Mouse (Mus musculus) myocyte (in vitro differentiated cells): Measurements from ENCODE around the gene Sppl2b. TPM values are rescaled to one million over a fixed set of nuclear protein-coding genes. Genes with fewer than 3 reads are reported as not detected.
"Not testable (repeated sequence)": the region's sequence is repeated elsewhere in the genome, so short reads cannot be mapped to it uniquely, and the experiment has no call there.

Experiments
- H3K27me3 ChIP-seq: one replicate; pipeline ENCODE4 v1.6.1; 2011; ENCODE audit not compliant: control insufficient read depth, insufficient read depth, insufficient read length
- H3K36me3 ChIP-seq: one replicate; pipeline ENCODE4 v1.6.1; 2011; ENCODE audit not compliant: control insufficient read depth, insufficient read depth
- H3K4me2 ChIP-seq: one replicate; pipeline ENCODE4 v1.6.1; 2011; ENCODE audit warnings: low read depth, control low read depth
- H3K4me3 ChIP-seq: one replicate; pipeline ENCODE4 v1.5.1; 2011; ENCODE audit warnings: mild to moderate bottlenecking, control low read depth, moderate library complexity
- H3K79me2 ChIP-seq: one replicate; pipeline ENCODE4 v1.6.1; 2011; ENCODE audit not compliant: control insufficient read depth, insufficient read depth
- H3ac ChIP-seq: one replicate; pipeline ENCODE4 v1.6.1; 2011; ENCODE audit not compliant: control insufficient read depth, insufficient read length
- CEBPB ChIP-seq: IDR thresholded peaks from 2 replicates; pipeline ENCODE4 v1.6.1; 2011; ENCODE audit warnings: mild to moderate bottlenecking, moderate library complexity; ENCODE audit not compliant: poor library complexity, insufficient read depth, severe bottlenecking
- E2F4 ChIP-seq: IDR thresholded peaks from one replicate; pipeline ENCODE4 v1.6.1; 2011; ENCODE audit warnings: mild to moderate bottlenecking, control low read depth, moderate library complexity; ENCODE audit not compliant: insufficient read depth
- MAX ChIP-seq: IDR thresholded peaks from one replicate; pipeline ENCODE4 v1.6.1; 2011; ENCODE audit warnings: low read depth, mild to moderate bottlenecking, control low read depth
- MYOD1 ChIP-seq, 3 experiments: IDR thresholded peaks; one replicate each; pipeline ENCODE4 v1.6.1; 2011; ENCODE audit warnings: control low read depth in 2 of 3, low read depth in 2 of 3, mild to moderate bottlenecking in 2 of 3, moderate library complexity in 1 of 3; ENCODE audit not compliant: insufficient read length in 2 of 3, control insufficient read depth in 1 of 3
- MYOG ChIP-seq, 3 experiments: IDR thresholded peaks; one replicate each; pipeline ENCODE4 v1.6.1; 2011; ENCODE audit warnings: control low read depth in 2 of 3, low read depth in 2 of 3, mild to moderate bottlenecking in 2 of 3; ENCODE audit not compliant: insufficient read length in 2 of 3, control insufficient read depth in 1 of 3, insufficient read depth in 1 of 3
- POLR2A ChIP-seq: IDR thresholded peaks from one replicate; pipeline ENCODE4 v1.6.1; 2011; ENCODE audit warnings: low read depth, mild to moderate bottlenecking, control low read depth, moderate library complexity; ENCODE audit not compliant: insufficient read length
- POLR2AphosphoS2 ChIP-seq: IDR thresholded peaks from one replicate; pipeline ENCODE4 v1.6.1; 2011; ENCODE audit warnings: low read depth, control low read depth; ENCODE audit not compliant: insufficient read length
- REST ChIP-seq: IDR thresholded peaks from one replicate; pipeline ENCODE4 v1.6.1; 2011; ENCODE audit warnings: mild to moderate bottlenecking, control low read depth, moderate library complexity; ENCODE audit not compliant: insufficient read depth, insufficient read length
- SRF ChIP-seq: IDR thresholded peaks from one replicate; pipeline ENCODE4 v1.6.1; 2011; ENCODE audit warnings: low read depth; ENCODE audit not compliant: control insufficient read depth, insufficient read length
- TCF12 ChIP-seq: IDR thresholded peaks from one replicate; pipeline ENCODE4 v1.6.1; 2011; ENCODE audit warnings: mild to moderate bottlenecking, control low read depth; ENCODE audit not compliant: poor library complexity, insufficient read depth, severe bottlenecking
- TCF3 ChIP-seq: IDR thresholded peaks from one replicate; pipeline ENCODE4 v1.6.1; 2011; ENCODE audit warnings: low read depth, control low read depth; ENCODE audit not compliant: insufficient read length
- USF1 ChIP-seq: IDR thresholded peaks from one replicate; pipeline ENCODE4 v1.6.1; 2011; ENCODE audit warnings: low read depth, mild to moderate bottlenecking, control low read depth, moderate library complexity
- polyA plus RNA-seq: library from polyadenylated mRNA; unstranded; fragments of >200 nt; fragmentation: generic; extraction: Trizol; gene quantifications from one replicate; pipeline ENCODE4 v1.2.1, GENCODE M21; 2012; ENCODE audit warnings: missing spikeins

Gene Sppl2b
- polyA plus RNA-seq, 1 experiment, result 31.0 TPM

DNA sequence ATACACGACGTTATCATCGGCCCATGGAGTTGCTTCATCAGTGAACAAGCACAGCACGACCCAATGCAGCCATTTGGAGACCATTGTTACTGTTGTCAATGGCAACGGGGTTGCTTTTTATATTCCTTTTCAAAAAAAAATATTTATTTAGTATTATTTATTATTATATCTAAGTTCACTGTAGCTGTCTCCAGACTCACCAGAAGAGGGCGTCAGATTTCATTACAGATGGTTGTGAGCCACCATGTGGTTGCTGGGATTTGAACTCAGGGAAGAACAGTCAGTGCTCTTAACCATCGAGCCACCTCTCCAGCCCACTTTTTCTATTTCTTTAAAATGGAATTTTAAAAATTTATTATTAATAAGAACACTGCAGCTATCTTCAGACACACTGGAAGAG is 40.3 kb upstream of the Sppl2b start:
- Histone ChIP-seq H3K27me3 (no peaks in the 10 kb centered on the region), H3ac (no peak overlapping the region), H3K4me3 (no peak overlapping the region), H3K36me3 (no peaks in the 10 kb centered on the region), H3K4me2 (no peak overlapping the region), H3K79me2 (no peaks in the 10 kb centered on the region)
- no peak for TF ChIP-seq MYOG (IDR thresholded peaks at IDR 0.05; ENCODE audit: control insufficient read depth in 1 of 3, insufficient read depth in 1 of 3, insufficient read length in 2 of 3, low read depth in 2 of 3)
- TF ChIP-seq POLR2AphosphoS2, result no peak
- no peak for TF ChIP-seq TCF12
- no peak for TF ChIP-seq MYOD1 (IDR thresholded peaks at IDR 0.05; ENCODE audit: control insufficient read depth in 1 of 3, insufficient read length in 2 of 3, low read depth in 2 of 3)
- TF ChIP-seq E2F4, result no peak
- no peak for TF ChIP-seq USF1
- no peak for TF ChIP-seq POLR2A
- no peak for TF ChIP-seq REST
- TF ChIP-seq CEBPB, result no peak
- TF ChIP-seq TCF3, result no peak
- no peak for TF ChIP-seq SRF
- TF ChIP-seq MAX, result no peak

DNA sequence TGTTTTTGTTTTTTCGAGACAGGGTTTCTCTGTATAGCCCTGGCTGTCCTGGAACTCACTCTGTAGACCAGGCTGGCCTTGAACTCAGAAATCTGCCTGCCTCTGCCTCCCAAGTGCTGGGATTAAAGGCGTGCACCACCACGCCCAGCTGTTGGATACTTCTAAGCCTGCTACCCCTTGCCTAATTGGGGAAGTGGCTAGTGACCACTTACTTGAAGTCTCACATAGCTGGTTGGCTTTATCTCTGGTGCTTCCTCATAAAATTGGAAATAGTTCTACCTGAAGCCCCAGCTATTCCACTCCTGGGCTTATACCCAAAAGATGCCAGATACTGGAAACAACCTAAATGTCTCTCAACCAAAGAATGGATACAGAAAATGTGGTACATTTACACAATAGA is 38.8 kb upstream of the Sppl2b start:
- H3K79me2 ChIP-seq, H3K4me3 ChIP-seq, H3K4me2 ChIP-seq, H3K36me3 ChIP-seq, H3ac ChIP-seq, H3K27me3 ChIP-seq: not testable (repeated sequence)

DNA sequence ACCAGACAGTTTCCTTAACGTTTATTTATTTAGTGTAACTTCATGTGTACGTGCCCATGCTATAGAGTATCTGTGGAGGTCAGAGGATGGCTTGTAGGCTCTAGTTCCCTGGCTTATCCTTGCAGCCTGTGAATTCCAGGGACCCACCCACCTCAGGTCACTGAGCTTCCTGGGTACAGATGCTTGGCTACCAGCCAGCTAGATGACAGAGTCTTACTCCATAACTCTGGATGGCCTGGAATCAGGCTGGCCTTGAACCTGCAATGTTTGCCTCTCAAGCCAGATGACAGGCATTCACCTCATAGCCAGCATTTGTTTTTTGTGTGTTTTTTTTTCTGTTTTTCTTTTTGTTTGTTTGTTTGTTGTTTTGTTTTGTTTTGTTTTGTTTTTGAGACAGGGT is 37.9 kb upstream of the Sppl2b start:
- Histone ChIP-seq H3K27me3 (no peaks in the 10 kb centered on the region), H3K4me3 (no peak overlapping the region), H3K36me3 (no peaks in the 10 kb centered on the region), H3ac (no peak overlapping the region), H3K4me2 (no peak overlapping the region), H3K79me2 (no peaks in the 10 kb centered on the region)
- no peak for TF ChIP-seq E2F4
- no peak for TF ChIP-seq TCF12
- TF ChIP-seq POLR2A, result no peak
- TF ChIP-seq MYOD1 (IDR thresholded peaks at IDR 0.05; ENCODE audit: control insufficient read depth in 1 of 3, insufficient read length in 2 of 3, low read depth in 2 of 3), result no peak
- no peak for TF ChIP-seq SRF
- no peak for TF ChIP-seq TCF3
- no peak for TF ChIP-seq MYOG (IDR thresholded peaks at IDR 0.05; ENCODE audit: control insufficient read depth in 1 of 3, insufficient read depth in 1 of 3, insufficient read length in 2 of 3, low read depth in 2 of 3)
- TF ChIP-seq POLR2AphosphoS2, result no peak
- no peak for TF ChIP-seq USF1
- TF ChIP-seq REST, result no peak
- TF ChIP-seq CEBPB, result no peak
- no peak for TF ChIP-seq MAX

DNA sequence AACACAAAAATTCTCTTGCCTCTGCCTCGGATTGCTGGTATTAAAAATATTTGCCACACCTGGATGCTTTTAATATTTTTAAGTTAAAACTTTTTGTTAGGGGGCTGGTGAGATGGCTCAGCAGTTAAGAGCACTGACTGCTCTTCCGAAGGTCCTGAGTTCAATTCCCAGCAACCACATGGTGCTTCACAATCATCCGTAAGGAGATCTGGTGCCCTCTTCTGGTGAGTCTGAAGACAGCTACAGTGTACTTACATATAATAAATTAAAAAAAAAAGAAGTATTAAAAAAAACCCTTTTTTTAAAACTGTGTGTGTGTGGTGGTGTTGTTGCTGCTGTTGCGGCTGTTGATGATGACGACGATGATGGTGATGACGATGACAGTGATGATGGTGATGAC is 37.1 kb upstream of the Sppl2b start:
- H3K4me2 ChIP-seq, H3K79me2 ChIP-seq, H3K36me3 ChIP-seq, H3K27me3 ChIP-seq, H3K4me3 ChIP-seq, H3ac ChIP-seq: not testable (repeated sequence)

DNA sequence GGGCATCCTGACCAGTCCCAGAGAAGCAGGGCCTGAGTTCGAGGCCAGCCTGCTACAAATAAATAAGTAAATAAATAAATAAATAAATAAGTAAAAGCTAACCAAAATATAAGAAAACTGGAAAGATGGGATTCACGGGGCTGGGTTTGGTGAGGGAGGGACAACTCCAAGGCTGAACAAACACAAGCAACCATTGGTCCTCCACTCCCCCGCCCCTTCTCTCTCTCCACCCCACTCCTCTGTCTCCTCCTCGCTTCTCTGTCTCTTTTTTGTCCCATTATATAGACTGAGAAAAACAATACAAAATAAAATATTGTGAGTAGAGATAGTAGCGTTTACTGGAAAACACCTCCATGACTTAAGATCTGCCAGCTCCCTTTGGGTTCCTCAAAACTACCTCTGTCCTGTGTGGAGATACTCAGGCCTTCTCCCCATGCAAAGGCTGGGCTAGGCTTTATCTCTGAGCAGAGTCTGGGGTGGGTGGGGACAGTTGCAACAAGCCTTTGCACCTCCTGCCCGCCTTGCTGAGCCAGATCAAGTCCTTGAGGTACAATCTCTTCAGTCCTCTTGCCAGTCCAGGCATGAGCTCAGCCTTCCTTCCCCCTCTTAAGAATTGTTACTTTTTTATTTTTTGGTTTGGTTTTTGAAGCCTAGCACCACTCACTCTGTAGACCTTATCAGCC is 36.3 kb upstream of the Sppl2b start:
- Histone ChIP-seq H3K4me2 (no peak overlapping the region), H3K4me3 (no peak overlapping the region), H3K36me3 (no peaks in the 10 kb centered on the region), H3ac (no peak overlapping the region), H3K27me3 (no peaks in the 10 kb centered on the region), H3K79me2 (no peaks in the 10 kb centered on the region)
- TF ChIP-seq REST, result no peak
- no peak for TF ChIP-seq E2F4
- TF ChIP-seq TCF12, result no peak
- TF ChIP-seq POLR2AphosphoS2, result no peak
- no peak for TF ChIP-seq POLR2A
- no peak for TF ChIP-seq SRF
- no peak for TF ChIP-seq MYOD1 (IDR thresholded peaks at IDR 0.05; ENCODE audit: control insufficient read depth in 1 of 3, insufficient read length in 2 of 3, low read depth in 2 of 3)
- no peak for TF ChIP-seq CEBPB
- no peak for TF ChIP-seq MAX
- TF ChIP-seq USF1, result no peak
- TF ChIP-seq MYOG (IDR thresholded peaks at IDR 0.05; ENCODE audit: control insufficient read depth in 1 of 3, insufficient read depth in 1 of 3, insufficient read length in 2 of 3, low read depth in 2 of 3), result no peak
- TF ChIP-seq TCF3, result no peak
